Mouse (Mus musculus): ENCODE data around the gene Setdb1. TPM values are rescaled to one million over a fixed set of nuclear protein-coding genes. Genes with fewer than 3 reads are reported as not detected.

Setdb1 gene
- total RNA-seq, 1 experiment: 59.1 TPM

GRCm38 (mm10) chr3:95337345-95337744 lies 19.7 kb downstream of the Setdb1 start:
- no peak overlapping the region for H3K4me3 ChIP-seq (ENCODE audit: insufficient read depth in 1 of 2, low read depth in 1 of 2, low read length in 2 of 2, poor library complexity in 1 of 2, severe bottlenecking in 1 of 2)
- no peak for DNase-seq (ENCODE audit: low read depth, low spot score)
- in situ Hi-C loops (cut with MboI; ENCODE audit: low sequenced_read_pairs in 2 of 2, unreplicated experiment in 2 of 2): loop anchor here (25.0 kb wide), 1 partner anchor 500 kb away; no protein-coding TSS in a partner anchor
- peaks cover 45% of the 10 kb centered on the region for H3K36me3 ChIP-seq (ENCODE audit: control insufficient read depth, insufficient read depth, low read length, poor library complexity, severe bottlenecking)
- no peaks in the 10 kb centered on the region for H3K9me3 ChIP-seq (ENCODE audit: control insufficient read depth, insufficient read depth, low read depth, low read length)
- H3K27ac ChIP-seq (ENCODE audit: insufficient read depth, low read depth, low read length, poor library complexity, severe bottlenecking): no peak overlapping the region; the same call in 1 of the 2 replicates
- H3K9ac ChIP-seq (ENCODE audit: insufficient read depth, low read depth, low read length, poor library complexity, severe bottlenecking): no peak overlapping the region
- no peak for TF ChIP-seq CHD2 (IDR thresholded peaks at IDR 0.05; ENCODE audit: low read depth, low read length)
- no peak for TF ChIP-seq ZC3H11A (IDR thresholded peaks at IDR 0.05; ENCODE audit: borderline replicate concordance, low read depth, low read length)
- peaks cover 0 to 4% of the 10 kb centered on the region in 2 experiments; a peak in 1 of 4 replicates for H3K4me1 ChIP-seq (ENCODE audit: control insufficient read depth in 2 of 2, insufficient read depth in 2 of 2, low read length in 2 of 2, poor library complexity in 1 of 2)

- DNase-seq (ENCODE audit: low read depth, low spot score): no peak
- in situ Hi-C loops (cut with MboI; ENCODE audit: low sequenced_read_pairs in 2 of 2, unreplicated experiment in 2 of 2): loop anchor here (25.0 kb wide), 1 partner anchor 506 kb away; no protein-coding TSS in a partner anchor
- H3K27ac ChIP-seq (ENCODE audit: insufficient read depth, low read depth, low read length, poor library complexity, severe bottlenecking): no peak overlapping the region
Measured at GRCm38 (mm10) chr3:95331528-95331927, 25.5 kb downstream of the Setdb1 start.

DNA sequence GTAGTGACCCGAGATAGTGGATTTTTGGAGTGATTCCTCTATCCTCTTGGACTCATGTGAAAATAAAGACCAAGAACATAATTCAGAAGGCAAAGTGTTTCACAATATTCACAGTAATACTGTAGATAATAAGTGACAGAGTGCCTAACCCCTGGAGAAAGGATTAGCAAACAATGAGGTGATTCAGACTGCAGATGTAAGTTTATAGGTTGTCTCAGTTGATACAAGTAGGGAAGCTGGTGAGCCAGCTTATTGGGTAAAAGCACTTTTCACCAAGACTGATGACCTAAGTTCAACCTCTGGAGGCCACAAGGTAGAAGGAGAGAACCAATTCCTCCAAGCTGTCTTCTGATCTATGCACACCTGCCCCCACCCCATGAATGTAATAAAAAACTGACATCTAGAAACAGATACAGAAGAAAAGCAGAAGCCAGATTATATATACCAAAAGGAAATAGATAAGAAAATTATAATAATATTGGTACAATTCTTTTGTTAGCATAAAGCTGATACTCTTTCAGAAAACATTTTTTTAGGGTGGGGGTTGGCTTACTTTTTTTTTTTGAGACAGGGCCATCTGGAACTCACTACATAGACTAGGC lies 28.1 kb downstream of the Setdb1 start:
- TF ChIP-seq ZNF384 (IDR thresholded peaks at IDR 0.05; ENCODE audit: low read depth, low read length) (no peak), HCFC1 (IDR thresholded peaks at IDR 0.05; ENCODE audit: borderline replicate concordance, insufficient read depth, low read length) (no peak), ZC3H11A (IDR thresholded peaks at IDR 0.05; ENCODE audit: borderline replicate concordance, low read depth, low read length) (no peak), CHD2 (IDR thresholded peaks at IDR 0.05; ENCODE audit: low read depth, low read length) (no peak), MAFK (IDR thresholded peaks at IDR 0.05; ENCODE audit: insufficient read depth, low read depth, low read length) (no peak)
- Histone ChIP-seq H3K9me3 (ENCODE audit: control insufficient read depth, insufficient read depth, low read depth, low read length) (no peaks in the 10 kb centered on the region), H3K4me1 (ENCODE audit: control insufficient read depth in 2 of 2, insufficient read depth in 2 of 2, low read length in 2 of 2, poor library complexity in 1 of 2) (no peaks in the 10 kb centered on the region), H3K36me3 (ENCODE audit: control insufficient read depth, insufficient read depth, low read length, poor library complexity, severe bottlenecking) (peaks cover 34% of the 10 kb centered on the region), H3K9ac (ENCODE audit: insufficient read depth, low read depth, low read length, poor library complexity, severe bottlenecking) (no peak overlapping the region), H3K4me3 (ENCODE audit: insufficient read depth in 1 of 2, low read depth in 1 of 2, low read length in 2 of 2, poor library complexity in 1 of 2, severe bottlenecking in 1 of 2) (no peak overlapping the region), H3K27ac (ENCODE audit: insufficient read depth, low read depth, low read length, poor library complexity, severe bottlenecking) (no peak overlapping the region)
- DNase-seq (ENCODE audit: low read depth, low spot score): no peak
- in situ Hi-C loops (cut with MboI; ENCODE audit: low sequenced_read_pairs in 2 of 2, unreplicated experiment in 2 of 2): loop anchor here (25.0 kb wide), 1 partner anchor 508 kb away; no protein-coding TSS in a partner anchor

More at GRCm38 (mm10) chr3:95331528-95331927, 25.5 kb downstream of the Setdb1 start:
- Histone ChIP-seq H3K4me3 (ENCODE audit: insufficient read depth in 1 of 2, low read depth in 1 of 2, low read length in 2 of 2, poor library complexity in 1 of 2, severe bottlenecking in 1 of 2) (no peak overlapping the region), H3K9me3 (ENCODE audit: control insufficient read depth, insufficient read depth, low read depth, low read length) (no peaks in the 10 kb centered on the region), H3K36me3 (ENCODE audit: control insufficient read depth, insufficient read depth, low read length, poor library complexity, severe bottlenecking) (peaks cover 23% of the 10 kb centered on the region), H3K9ac (ENCODE audit: insufficient read depth, low read depth, low read length, poor library complexity, severe bottlenecking) (no peak overlapping the region), H3K4me1 (ENCODE audit: control insufficient read depth in 2 of 2, insufficient read depth in 2 of 2, low read length in 2 of 2, poor library complexity in 1 of 2) (no peaks in the 10 kb centered on the region)
- no peak for TF ChIP-seq ZC3H11A (IDR thresholded peaks at IDR 0.05; ENCODE audit: borderline replicate concordance, low read depth, low read length)
- TF ChIP-seq ZNF384 (IDR thresholded peaks at IDR 0.05; ENCODE audit: low read depth, low read length): peak; percentile 53; the same call in 1 of the 2 replicates

GRCm38 (mm10) chr3:95324454-95325144 lies 32.4 kb downstream of the Setdb1 start:
- no peak for TF ChIP-seq ZC3H11A (IDR thresholded peaks at IDR 0.05; ENCODE audit: borderline replicate concordance, low read depth, low read length)
- TF ChIP-seq ZNF384 (IDR thresholded peaks at IDR 0.05; ENCODE audit: low read depth, low read length): 0 out of 2 replicates have a peak, but pooled peaks have one; percentile 28
- TF ChIP-seq CHD2 (IDR thresholded peaks at IDR 0.05; ENCODE audit: low read depth, low read length): no peak
- DNase-seq (ENCODE audit: low read depth, low spot score): no peak

More at GRCm38 (mm10) chr3:95324454-95325144, 32.4 kb downstream of the Setdb1 start:
- in situ Hi-C loops (cut with MboI; ENCODE audit: low sequenced_read_pairs in 2 of 2, unreplicated experiment in 2 of 2): loop anchor here (25.0 kb wide), 1 partner anchor 513 kb away; no protein-coding TSS in a partner anchor
- Histone ChIP-seq H3K27ac (ENCODE audit: insufficient read depth, low read depth, low read length, poor library complexity, severe bottlenecking) (no peak overlapping the region), H3K9ac (ENCODE audit: insufficient read depth, low read depth, low read length, poor library complexity, severe bottlenecking) (no peak overlapping the region), H3K4me1 (ENCODE audit: control insufficient read depth in 2 of 2, insufficient read depth in 2 of 2, low read length in 2 of 2, poor library complexity in 1 of 2) (0 out of 4 replicates have a peak, but pooled peaks cover 0 to 4% of the 10 kb centered on the region in 2 experiments), H3K36me3 (ENCODE audit: control insufficient read depth, insufficient read depth, low read length, poor library complexity, severe bottlenecking) (peaks cover 64% of the 10 kb centered on the region), H3K4me3 (ENCODE audit: insufficient read depth in 1 of 2, low read depth in 1 of 2, low read length in 2 of 2, poor library complexity in 1 of 2, severe bottlenecking in 1 of 2) (no peak overlapping the region), H3K9me3 (ENCODE audit: control insufficient read depth, insufficient read depth, low read depth, low read length) (no peaks in the 10 kb centered on the region)

All from ES-E14 (cell line).